Comparison of ENCODE assay signal across 8 mouse cellular contexts in genomic region chrX:101639306-101639705, GRCm38 (mm10). TPM values are rescaled to one million over a fixed set of nuclear protein-coding genes. Genes with fewer than 3 reads are reported as not detected.
DNase-seq lines count a peak whose midpoint lies in the region; ATAC-seq and TF ChIP-seq lines count a peak whose summit lies in the region.

No protein-coding gene starts in this region.

- WGBS in heart, embryonic 14.5 days = 19% methylated on average over 13 of the region's 13 CpGs
- 11% methylated on average over 13 of the region's 13 CpGs for WGBS in liver, embryonic 14.5 days (ENCODE audit: insufficient replicate concordance)

- no peak for ATAC-seq in heart, embryonic 14.5 days (ENCODE audit: insufficient number of reproducible peaks, insufficient read depth, low FRiP score, low read depth)
- ATAC-seq in liver, embryonic 14.5 days (ENCODE audit: insufficient read depth) = no peak

- H3K9me3 ChIP-seq in heart, embryonic 14.5 days (ENCODE audit: control insufficient read depth, low read length) = no peaks in the 10 kb centered on the region
- no peaks in the 10 kb centered on the region for H3K9me3 ChIP-seq in liver, embryonic 14.5 days (ENCODE audit: control insufficient read depth, low read length)

- no peaks in the 10 kb centered on the region; a peak in 1 of 4 replicates for H3K4me1 ChIP-seq in heart, embryonic 14.5 days (ENCODE audit: control insufficient read depth in 2 of 2, insufficient read depth in 2 of 2, low read length in 2 of 2)
- H3K4me1 ChIP-seq in liver, embryonic 14.5 days (replicated peaks; ENCODE audit: control insufficient read depth in 2 of 2, insufficient read depth in 2 of 2, low read length in 1 of 2) = peaks cover 0 to 2% of the 10 kb centered on the region in 2 experiments; a peak in 2 of 4 replicates

- H3K4me2 ChIP-seq in heart, embryonic 14.5 days (ENCODE audit: low read length) = peak overlapping the region; percentile 61
- peak overlapping the region; percentile 79 for H3K4me2 ChIP-seq in liver, embryonic 14.5 days (ENCODE audit: low read depth)

- H3K9ac ChIP-seq in heart, embryonic 14.5 days (ENCODE audit: low read length) = peak overlapping the region; percentile 63
- H3K9ac ChIP-seq in liver, embryonic 14.5 days (replicated peaks) = peak overlapping the region; percentile 90

- peak overlapping the region; percentile 70 to 89; a peak in 3 of 4 replicates for H3K4me3 ChIP-seq in heart, embryonic 14.5 days (ENCODE audit: control insufficient read depth in 1 of 2, insufficient read depth in 1 of 2, low read depth in 1 of 2, low read length in 2 of 2)
- H3K4me3 ChIP-seq in liver, embryonic 14.5 days (ENCODE audit: insufficient read depth in 1 of 2, low read depth in 2 of 2, low read length in 2 of 2) = peak overlapping the region; percentile 77 to 99

- H3K27me3 ChIP-seq in heart, embryonic 14.5 days (ENCODE audit: control insufficient read depth, insufficient read depth, low read length) = peaks cover 17% of the 10 kb centered on the region
- H3K27me3 ChIP-seq in liver, embryonic 14.5 days (ENCODE audit: control insufficient read depth, insufficient read depth, low read length) = no peaks in the 10 kb centered on the region; the same call in none of the 2 replicates

- no peak for TF ChIP-seq EP300 in liver, embryonic 14.5 days (IDR thresholded peaks at IDR 0.05; ENCODE audit: low read depth)

- no peak for TF ChIP-seq CTCF in liver, embryonic 14.5 days (IDR thresholded peaks at IDR 0.05; ENCODE audit: low read depth)

- H3K27ac ChIP-seq in heart, embryonic 14.5 days (replicated peaks in 1 of 2; ENCODE audit: control insufficient read depth in 1 of 2, insufficient read depth in 1 of 2, low read depth in 2 of 2, low read length in 2 of 2) = peak overlapping the region in 1 of 2 experiments; percentile 39; a peak in 1 of 4 replicates
- H3K27ac ChIP-seq in liver, embryonic 14.5 days = peak overlapping the region; percentile 47

- peaks cover 4% of the 10 kb centered on the region for H3K36me3 ChIP-seq in heart, embryonic 14.5 days (ENCODE audit: control insufficient read depth, insufficient read depth, low read length)
- peaks cover 7% of the 10 kb centered on the region for H3K36me3 ChIP-seq in liver, embryonic 14.5 days (replicated peaks; ENCODE audit: control insufficient read depth, insufficient read depth, low read depth)

- peak; percentile 18 to 76 for DNase-seq in adrenal gland, adult (ENCODE audit: inconsistent age in 2 of 2, low spot score in 1 of 2)
- DNase-seq in adrenal gland, postnatal 25 days = no peak
- peak; percentile 4 for DNase-seq in spleen, adult 12 weeks (ENCODE audit: low spot score)
- no peak for DNase-seq in spleen, postnatal 4 days (ENCODE audit: low spot score in 2 of 2)
- no peak for DNase-seq in liver, embryonic 14.5 days (ENCODE audit: low read depth in 3 of 3, low spot score in 3 of 3)
- no peak for DNase-seq in gastrocnemius, adult 18-20 months (ENCODE audit: low spot score)
- DNase-seq in urinary bladder, postnatal 25 days (ENCODE audit: low spot score) = no peak

RNA-seq across cellular contexts. Expression of gene Ogt, which starts 0.6 kb away (rescaled TPM):
- total RNA-seq in adrenal gland, postnatal 25 days (2021) = 261 and 328 TPM in 2 replicates
- 133 and 138 TPM in 2 replicates for polyA plus RNA-seq in heart, embryonic 14.5 days (2014; fragmentation: Nextera tagmentation; extraction: Ambion mirVana)
- polyA plus RNA-seq in liver, embryonic 14.5 days (2012; rRNA removed) = 42.8 and 54.2 TPM in 2 replicates
- polyA plus RNA-seq in liver, embryonic 14.5 days (2014; fragmentation: Nextera tagmentation; extraction: Ambion mirVana) = 49.8 and 57.2 TPM in 2 replicates
- total RNA-seq in gastrocnemius, adult 18-20 months (2021) = 10 to 100 TPM; 64.7 to 74.0 TPM

Comparison
In these comparisons a context has a peak if more than half of its experiments do, and no peak if none do; other contexts are left out.
1. DNase-seq: peak in adrenal gland, adult (2 of 2) and spleen, adult 12 weeks (single experiment); none in adrenal gland, postnatal 25 days (single experiment), spleen, postnatal 4 days (0 of 2), liver, embryonic 14.5 days (0 of 3), gastrocnemius, adult 18-20 months (single experiment) and urinary bladder, postnatal 25 days (single experiment).